Mouse (Mus musculus): ENCODE measurements at regions not wholly inside any gene's neighbourhood (a gene's known extent, or its start where the extent isn't known, plus 50 kb on each side); places are given as distances from the start of the nearest gene placed in this dataset.

- DNase-seq = no peak
Measured at GRCm38 (mm10) chr3:35688111-35688510, 65.8 kb upstream of the Atp11b start.

GRCm38 (mm10) chr3:35688781-35689180 is 65.1 kb upstream of the Atp11b start:
- peak; percentile 22 to 27 for DNase-seq

- DNase-seq = peak; percentile 86 to 87
Measured at GRCm38 (mm10) chr3:35693039-35693438, 60.9 kb upstream of the Atp11b start.

GRCm38 (mm10) chr3:35693551-35693950 is 60.4 kb upstream of the Atp11b start:
- no peak for DNase-seq

- no peak for DNase-seq
Measured at GRCm38 (mm10) chr3:35694241-35694640, 59.7 kb upstream of the Atp11b start.

- DNase-seq = no peak
Measured at GRCm38 (mm10) chr3:35695859-35696258, 58.0 kb upstream of the Atp11b start.

GRCm38 (mm10) chr3:35699266-35699665 is 54.6 kb upstream of the Atp11b start:
- no peak for DNase-seq

- no peak for DNase-seq
Measured at GRCm38 (mm10) chr3:35699979-35700378, 53.9 kb upstream of the Atp11b start.

GRCm38 (mm10) chr3:35703528-35704327 is 50.2 kb upstream of the Atp11b start:
- no peak for DNase-seq

Measured in thymus, postnatal 36 days (tissue).